Mouse (Mus musculus): ENCODE results near the gene Fbl. TPM values are rescaled to one million over a fixed set of nuclear protein-coding genes. Genes with fewer than 3 reads are reported as not detected.
"Not testable (repeated sequence)": the region's sequence is repeated elsewhere in the genome, so short reads cannot be mapped to it uniquely, and the experiment has no call there.

The Fbl gene
- total RNA-seq, 2 experiments from 2014 or later: 98.0 to 114 TPM

- no peak for DNase-seq (ENCODE audit: low spot score in 2 of 2)
Measured at GRCm38 (mm10) chr7:28191489-28191888, 22.0 kb downstream of the Fbl start.

GRCm38 (mm10) chr7:28191903-28192302 lies 22.4 kb downstream of the Fbl start:
- no peak for DNase-seq (ENCODE audit: low spot score in 2 of 2)

GRCm38 (mm10) chr7:28195414-28196098 lies 26.0 kb downstream of the Fbl start:
- DNase-seq (ENCODE audit: low spot score in 2 of 2): no peak

GRCm38 (mm10) chr7:28196528-28196927 lies 27.0 kb downstream of the Fbl start:
- DNase-seq (ENCODE audit: low spot score in 2 of 2): no peak

GRCm38 (mm10) chr7:28199054-28199453 lies 29.5 kb downstream of the Fbl start:
- no peak for DNase-seq (ENCODE audit: low spot score in 2 of 2)

- no peak for DNase-seq (ENCODE audit: low spot score in 2 of 2)
Measured at GRCm38 (mm10) chr7:28203207-28204108, 33.9 kb downstream of the Fbl start.

GRCm38 (mm10) chr7:28206044-28206600 lies 36.6 kb downstream of the Fbl start:
- DNase-seq (ENCODE audit: low spot score in 2 of 2): no peak

GRCm38 (mm10) chr7:28208396-28208987 lies 39.0 kb downstream of the Fbl start:
- DNase-seq (ENCODE audit: low spot score in 2 of 2): no peak

GRCm38 (mm10) chr7:28208988-28209508 lies 39.5 kb downstream of the Fbl start:
- DNase-seq (ENCODE audit: low spot score in 2 of 2): peak; percentile 36 to 50

- no peak for DNase-seq (ENCODE audit: low spot score in 2 of 2)
Measured at GRCm38 (mm10) chr7:28210731-28211130, 41.2 kb downstream of the Fbl start.

- peak; percentile 78 to 80 for DNase-seq (ENCODE audit: low spot score in 2 of 2)
Measured at GRCm38 (mm10) chr7:28214142-28214541, 44.6 kb downstream of the Fbl start.

GRCm38 (mm10) chr7:28215950-28216349 lies 46.4 kb downstream of the Fbl start:
- not testable (repeated sequence) for DNase-seq (ENCODE audit: low spot score in 2 of 2)

- not testable (repeated sequence) for DNase-seq (ENCODE audit: low spot score in 2 of 2)
Measured at GRCm38 (mm10) chr7:28217811-28218210, 48.3 kb downstream of the Fbl start.

GRCm38 (mm10) chr7:28218951-28219740 lies 49.6 kb downstream of the Fbl start:
- DNase-seq (ENCODE audit: low spot score in 2 of 2): not testable (repeated sequence)

GRCm38 (mm10) chr7:28226836-28227235 lies 57.3 kb downstream of the Fbl start:
- DNase-seq (ENCODE audit: low spot score in 2 of 2): not testable (repeated sequence)

GRCm38 (mm10) chr7:28227421-28227820 lies 57.9 kb downstream of the Fbl start:
- not testable (repeated sequence) for DNase-seq (ENCODE audit: low spot score in 2 of 2)
